8 mouse cellular contexts compared by ENCODE assay signal in the genomic region with DNA sequence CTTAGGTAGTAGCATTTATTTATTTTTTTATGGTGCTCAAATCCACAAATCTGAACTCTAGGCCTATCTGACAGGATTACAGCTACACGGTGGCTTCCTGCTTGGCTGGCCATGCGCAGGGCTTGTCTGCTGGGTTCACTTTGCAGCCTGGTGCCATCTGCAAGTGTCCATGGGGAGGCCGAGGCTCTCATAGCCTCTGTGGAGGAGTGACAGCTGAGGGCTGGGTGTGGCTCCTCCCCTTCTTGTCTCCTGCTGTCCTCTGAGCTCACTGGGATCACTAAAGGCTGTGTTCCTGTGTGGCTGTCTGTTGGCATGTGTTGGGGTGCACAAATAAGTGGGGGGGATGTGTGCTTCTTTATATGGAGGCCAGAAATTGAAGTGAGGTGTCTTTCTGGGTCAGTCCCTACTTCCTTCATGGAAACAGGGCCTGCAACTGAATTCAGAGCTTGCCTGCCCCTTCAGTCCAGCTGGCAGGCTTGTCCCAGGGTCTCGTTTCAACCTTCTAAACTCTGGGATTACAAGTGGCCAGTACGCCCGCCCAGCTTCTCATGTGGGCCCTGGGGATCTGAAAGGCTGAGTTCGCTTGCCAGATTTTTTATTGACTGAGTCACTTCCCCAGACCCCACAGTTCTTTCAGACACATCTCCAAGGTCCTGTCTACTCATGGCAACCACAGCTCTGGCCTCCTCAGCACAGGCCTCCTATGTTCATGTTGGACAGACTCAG. TPM values are rescaled to one million over a fixed set of nuclear protein-coding genes. Genes with fewer than 3 reads are reported as not detected.
A peak's percentile ranks its signal among the peaks of the same experiment; 100 is the strongest.
DNase-seq lines count a peak whose midpoint lies in the region; ATAC-seq lines count a peak whose summit lies in the region.

No protein-coding gene starts in this region.

- no peak overlapping the region for H3K4me2 ChIP-seq in heart, embryonic 13.5 days
- no peak overlapping the region for H3K4me2 ChIP-seq in midbrain, embryonic 13.5 days (replicated peaks)

- no peaks in the 10 kb centered on the region for H3K36me3 ChIP-seq in heart, embryonic 13.5 days
- no peaks in the 10 kb centered on the region for H3K36me3 ChIP-seq in midbrain, embryonic 13.5 days

- WGBS in heart, embryonic 13.5 days = 43% methylated on average over 7 of the region's 7 CpGs
- WGBS in midbrain, embryonic 13.5 days = 32% methylated on average over 7 of the region's 7 CpGs

- peaks cover 59% of the 10 kb centered on the region for H3K4me1 ChIP-seq in heart, embryonic 13.5 days
- peaks cover 47% of the 10 kb centered on the region for H3K4me1 ChIP-seq in midbrain, embryonic 13.5 days (replicated peaks)

- H3K27me3 ChIP-seq in heart, embryonic 13.5 days (replicated peaks) = no peaks in the 10 kb centered on the region
- H3K27me3 ChIP-seq in midbrain, embryonic 13.5 days = no peaks in the 10 kb centered on the region

- H3K27ac ChIP-seq in heart, embryonic 13.5 days (replicated peaks) = peak overlapping the region; percentile 24
- peak overlapping the region; percentile 21; the same call in 1 of the 2 replicates for H3K27ac ChIP-seq in midbrain, embryonic 13.5 days

- no peaks in the 10 kb centered on the region for H3K9me3 ChIP-seq in heart, embryonic 13.5 days
- H3K9me3 ChIP-seq in midbrain, embryonic 13.5 days = no peaks in the 10 kb centered on the region

- DNase-seq in gastrocnemius, adult 18-20 months (ENCODE audit: low spot score) = peak; percentile 77
- DNase-seq in gastrocnemius, postnatal 10 days = no peak
- DNase-seq in adipocyte (ENCODE audit: low spot score) = peak; percentile 51
- no peak for DNase-seq in thymus, postnatal 25 days
- DNase-seq in left cerebral cortex, adult 9 months (ENCODE audit: low spot score in 2 of 2) = no peak

- H3K4me3 ChIP-seq in heart, embryonic 13.5 days = no peak overlapping the region
- no peak overlapping the region for H3K4me3 ChIP-seq in midbrain, embryonic 13.5 days (replicated peaks)

- H3K9ac ChIP-seq in heart, embryonic 13.5 days = peak overlapping the region; percentile 48
- no peak overlapping the region for H3K9ac ChIP-seq in midbrain, embryonic 13.5 days (replicated peaks)

- ATAC-seq in heart, embryonic 13.5 days (ENCODE audit: extremely low read depth, insufficient number of reproducible peaks, low FRiP score, low TSS enrichment) = no peak
- no peak for ATAC-seq in midbrain, embryonic 13.5 days
- no peak for ATAC-seq in megakaryocyte, adult 5-6 weeks (ENCODE audit: poor library complexity, severe bottlenecking)

RNA-seq across cellular contexts. Expression of a gene that starts 12.7 kb away (rescaled TPM):
- 10 to 100 TPM; 28.9 to 32.6 TPM for total RNA-seq in gastrocnemius, adult 18-20 months (2021)
- total RNA-seq in gastrocnemius, postnatal 10 days (2021) = 10 to 100 TPM; 25.5 to 38.6 TPM
- 8.5 and 8.6 TPM in 2 replicates for polyA plus RNA-seq in heart, embryonic 13.5 days (2015; fragmentation: Nextera tagmentation; extraction: Ambion mirVana)
- polyA plus RNA-seq in midbrain, embryonic 13.5 days (2015; fragmentation: Nextera tagmentation; extraction: Ambion mirVana) = 22.3 and 22.5 TPM in 2 replicates
- 17.1 and 18.3 TPM in 2 replicates for total RNA-seq in megakaryocyte, adult 5-6 weeks (2015)
- total RNA-seq in megakaryocyte, adult 5-6 weeks (2017) = 6.1 and 11.4 TPM in 2 replicates

RNA-seq across cellular contexts. Expression of a gene that starts 38.3 kb away (rescaled TPM):
- not detected for total RNA-seq in gastrocnemius, adult 18-20 months (2021)
- total RNA-seq in gastrocnemius, postnatal 10 days (2021) = not detected
- polyA plus RNA-seq in heart, embryonic 13.5 days (2015; fragmentation: Nextera tagmentation; extraction: Ambion mirVana) = not detected in 2 replicates
- polyA plus RNA-seq in midbrain, embryonic 13.5 days (2015; fragmentation: Nextera tagmentation; extraction: Ambion mirVana) = 2.3 and 2.4 TPM in 2 replicates
- total RNA-seq in megakaryocyte, adult 5-6 weeks (2015) = not detected in 2 replicates
- not detected in 2 replicates for total RNA-seq in megakaryocyte, adult 5-6 weeks (2017)

Comparison
In these comparisons a context has a peak if more than half of its experiments do, and no peak if none do; other contexts are left out.
1. DNase-seq: peak in gastrocnemius, adult 18-20 months (single experiment) and adipocyte (single experiment); none in gastrocnemius, postnatal 10 days (single experiment), thymus, postnatal 25 days (single experiment) and left cerebral cortex, adult 9 months (0 of 2).